Mouse (Mus musculus): ENCODE measurements around the gene Nufip2.
"Not testable (repeated sequence)": the region's sequence is repeated elsewhere in the genome, so short reads cannot be mapped to it uniquely, and the experiment has no call there.

Nufip2 gene

GRCm38 (mm10) chr11:77709039-77709438 lies 23.1 kb downstream of the Nufip2 start:
- no peak for DNase-seq (ENCODE audit: low spot score in 2 of 2)

- DNase-seq (ENCODE audit: low spot score in 2 of 2) = no peak
Observed at GRCm38 (mm10) chr11:77713736-77714135, 27.8 kb downstream of the Nufip2 start.

- no peak for DNase-seq (ENCODE audit: low spot score in 2 of 2)
Observed at GRCm38 (mm10) chr11:77719055-77719454, 33.1 kb downstream of the Nufip2 start.

- no peak for DNase-seq (ENCODE audit: low spot score in 2 of 2)
Observed at GRCm38 (mm10) chr11:77721389-77721788, 35.4 kb downstream of the Nufip2 start.

GRCm38 (mm10) chr11:77724766-77725165 lies 38.8 kb downstream of the Nufip2 start:
- DNase-seq (ENCODE audit: low spot score in 2 of 2) = no peak

GRCm38 (mm10) chr11:77725183-77725582 lies 39.2 kb downstream of the Nufip2 start, which contains the start of gene Cryba1:
TSS of gene Cryba1 (minus strand) at chr11:77725283.
- no peak for DNase-seq (ENCODE audit: low spot score in 2 of 2)

GRCm38 (mm10) chr11:77728587-77728986 lies 42.6 kb downstream of the Nufip2 start:
- no peak for DNase-seq (ENCODE audit: low spot score in 2 of 2)

- peak; percentile 69 to 84 for DNase-seq (ENCODE audit: low spot score in 2 of 2)
Observed at GRCm38 (mm10) chr11:77737289-77737688, 51.3 kb downstream of the Nufip2 start.

- DNase-seq (ENCODE audit: low spot score in 2 of 2) = no peak
Observed at GRCm38 (mm10) chr11:77738555-77738954, 52.6 kb downstream of the Nufip2 start.

- DNase-seq (ENCODE audit: low spot score in 2 of 2) = peak in 1 of 2 experiments; percentile 66
Observed at GRCm38 (mm10) chr11:77743966-77744365, 58.0 kb downstream of the Nufip2 start.

GRCm38 (mm10) chr11:77746652-77747051 lies 60.7 kb downstream of the Nufip2 start:
- no peak for DNase-seq (ENCODE audit: low spot score in 2 of 2)

- DNase-seq (ENCODE audit: low spot score in 2 of 2) = not testable (repeated sequence)
Observed at GRCm38 (mm10) chr11:77747103-77747502, 61.1 kb downstream of the Nufip2 start.

- DNase-seq (ENCODE audit: low spot score in 2 of 2) = no peak
Observed at GRCm38 (mm10) chr11:77748996-77749395, 63.0 kb downstream of the Nufip2 start.

GRCm38 (mm10) chr11:77752525-77752924 lies 66.6 kb downstream of the Nufip2 start:
- peak in 1 of 2 experiments; percentile 9 for DNase-seq (ENCODE audit: low spot score in 2 of 2)

- no peak for DNase-seq (ENCODE audit: low spot score in 2 of 2)
Observed at GRCm38 (mm10) chr11:77753469-77753868, 67.5 kb downstream of the Nufip2 start.

- DNase-seq (ENCODE audit: low spot score in 2 of 2) = no peak
Observed at GRCm38 (mm10) chr11:77760031-77760430, 74.1 kb downstream of the Nufip2 start.

- peak; percentile 92 for DNase-seq (ENCODE audit: low spot score in 2 of 2)
Observed at GRCm38 (mm10) chr11:77762783-77763672, 77.1 kb downstream of the Nufip2 start, which contains the start of gene Myo18a. TSS of gene Myo18a (plus strand) at chr11:77763246.

- DNase-seq (ENCODE audit: low spot score in 2 of 2) = peak; percentile 64 to 68
Observed at GRCm38 (mm10) chr11:77763673-77764340, 77.9 kb downstream of the Nufip2 start.

GRCm38 (mm10) chr11:77764694-77765458 lies 78.9 kb downstream of the Nufip2 start:
- DNase-seq (ENCODE audit: low spot score in 2 of 2) = no peak

- DNase-seq (ENCODE audit: low spot score in 2 of 2) = no peak
Observed at GRCm38 (mm10) chr11:77765459-77765777, 79.5 kb downstream of the Nufip2 start.

GRCm38 (mm10) chr11:77766351-77767001 lies 80.5 kb downstream of the Nufip2 start:
- DNase-seq (ENCODE audit: low spot score in 2 of 2) = peak; percentile 59 to 69

GRCm38 (mm10) chr11:77769496-77769895 lies 83.5 kb downstream of the Nufip2 start:
- DNase-seq (ENCODE audit: low spot score in 2 of 2) = no peak

Data from spleen, postnatal 10 days (tissue).